Mouse (Mus musculus) cerebellum, adult 9-10 months (tissue): ENCODE measurements around the gene Ap1s3.

Source experiments
- DNase-seq: peaks from one replicate; pipeline ENCODE4 v3.0.0; 2022

Ap1s3 gene

GRCm38 (mm10) chr1:79589971-79590763, 81.6 kb downstream of the Ap1s3 start:
- DNase-seq = no peak

DNA sequence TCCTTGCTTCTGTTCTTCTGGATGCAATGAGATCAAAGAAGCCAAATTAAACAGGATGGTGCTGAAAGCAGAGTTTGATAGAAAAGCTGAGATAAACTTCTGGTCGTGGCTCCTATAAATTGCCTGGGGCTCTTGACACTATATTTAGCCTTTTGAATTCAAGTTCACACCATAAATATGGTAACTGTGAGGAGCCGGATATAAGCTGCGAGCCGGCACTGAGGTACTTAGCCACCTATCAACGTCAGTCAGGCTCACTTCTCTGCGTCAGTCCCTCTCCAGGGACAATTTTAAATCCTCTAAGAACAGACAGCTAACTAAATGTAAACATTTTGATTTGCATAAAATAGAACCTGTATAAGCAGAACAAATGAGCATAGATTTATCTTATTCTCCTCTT, 82.3 kb downstream of the Ap1s3 start:
- DNase-seq = no peak

- DNase-seq = peak; percentile 89
Observed at GRCm38 (mm10) chr1:79581136-79581679, 90.6 kb downstream of the Ap1s3 start.

DNA sequence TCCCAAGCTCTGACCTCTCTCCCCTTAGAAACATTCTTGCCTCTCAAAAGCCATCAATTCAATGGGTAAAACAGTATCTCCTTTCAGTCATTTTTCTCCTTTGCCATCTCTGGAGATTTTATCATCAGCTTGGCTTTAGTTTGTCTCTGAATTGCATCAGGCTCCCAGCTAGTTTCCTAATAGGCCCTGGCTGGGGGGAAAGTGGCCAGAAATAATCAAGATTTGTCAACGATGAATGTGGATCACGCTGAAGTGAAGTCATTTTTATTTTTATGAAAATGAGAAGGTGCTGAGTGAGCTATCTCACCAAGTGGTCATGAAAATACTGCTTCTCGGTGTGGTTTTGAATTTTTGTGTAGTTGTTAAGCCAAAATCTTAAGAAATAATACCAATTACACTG, 94.4 kb downstream of the Ap1s3 start:
- DNase-seq = no peak

DNA sequence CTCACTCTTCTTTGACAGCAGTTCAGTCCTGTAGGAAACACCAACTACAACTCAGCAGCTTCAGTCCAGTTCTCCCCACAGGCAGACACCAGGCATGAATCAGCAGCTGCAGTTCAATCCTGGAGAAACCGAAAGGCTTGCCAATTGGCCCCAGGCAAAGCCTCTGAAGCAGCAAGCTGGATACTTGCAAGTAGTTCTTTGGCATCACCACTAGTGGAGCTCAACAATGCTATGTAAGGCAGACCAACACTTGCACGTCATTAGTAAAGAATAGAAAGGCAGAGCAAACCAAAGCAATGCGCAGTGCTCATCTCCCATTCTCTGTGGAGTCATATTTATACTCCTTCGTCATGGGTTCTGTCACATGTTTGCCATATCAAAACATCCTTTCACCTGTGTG, 99.9 kb downstream of the Ap1s3 start:
- DNase-seq = no peak

- no peak for DNase-seq
Observed at GRCm38 (mm10) chr1:79571126-79571525, 100.6 kb downstream of the Ap1s3 start.

GRCm38 (mm10) chr1:79561186-79561585, 110.6 kb downstream of the Ap1s3 start:
- DNase-seq = no peak
